Mouse (Mus musculus): ENCODE data around the gene Tomm40l. TPM values are rescaled to one million over a fixed set of nuclear protein-coding genes. Genes with fewer than 3 reads are reported as not detected.

Tomm40l gene
- polyA plus RNA-seq, 1 experiment from 2014 or later = 34.4 TPM

DNA sequence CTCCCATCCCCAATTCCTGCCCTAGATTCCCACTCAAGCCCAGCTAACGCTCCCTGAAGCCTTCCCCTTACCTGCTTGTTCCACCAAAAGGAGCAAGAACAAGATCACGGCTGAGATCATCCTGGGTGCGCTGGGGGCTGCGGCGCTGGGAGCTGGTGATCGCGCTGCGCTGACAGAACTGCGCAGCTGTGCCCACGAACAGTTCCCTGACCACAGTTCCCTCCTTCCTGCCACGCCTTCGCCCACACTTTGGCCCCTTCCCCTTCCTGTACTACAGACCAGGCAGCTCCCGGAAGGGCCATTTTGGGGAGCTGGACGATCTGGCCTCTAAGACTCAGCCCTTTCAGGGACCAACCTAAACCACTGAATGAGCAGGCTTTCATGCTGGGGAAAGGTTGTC lies 11.8 kb upstream of the Tomm40l start, which contains the start of gene Fcer1g:
Fcer1g (minus strand) TSS at position 240 of the 400 bp plus-strand sequence.
- no peak for ATAC-seq (ENCODE audit: low FRiP score, low read depth)
- Histone ChIP-seq H3K36me3 (peaks cover 58% of the 10 kb centered on the region), H3K9me3 (no peaks in the 10 kb centered on the region), H3K9ac (no peak within 1 kb of the TSS), H3K4me1 (peaks cover 16% of the 10 kb centered on the region), H3K27ac (no peak within 1 kb of the TSS), H3K4me3 (no peak within 1 kb of the TSS), H3K27me3 (no peaks in the 10 kb centered on the region), H3K4me2 (replicated peaks) (no peak within 1 kb of the TSS)
- 93% methylated on average over 14 of the region's 14 CpGs for WGBS

DNA sequence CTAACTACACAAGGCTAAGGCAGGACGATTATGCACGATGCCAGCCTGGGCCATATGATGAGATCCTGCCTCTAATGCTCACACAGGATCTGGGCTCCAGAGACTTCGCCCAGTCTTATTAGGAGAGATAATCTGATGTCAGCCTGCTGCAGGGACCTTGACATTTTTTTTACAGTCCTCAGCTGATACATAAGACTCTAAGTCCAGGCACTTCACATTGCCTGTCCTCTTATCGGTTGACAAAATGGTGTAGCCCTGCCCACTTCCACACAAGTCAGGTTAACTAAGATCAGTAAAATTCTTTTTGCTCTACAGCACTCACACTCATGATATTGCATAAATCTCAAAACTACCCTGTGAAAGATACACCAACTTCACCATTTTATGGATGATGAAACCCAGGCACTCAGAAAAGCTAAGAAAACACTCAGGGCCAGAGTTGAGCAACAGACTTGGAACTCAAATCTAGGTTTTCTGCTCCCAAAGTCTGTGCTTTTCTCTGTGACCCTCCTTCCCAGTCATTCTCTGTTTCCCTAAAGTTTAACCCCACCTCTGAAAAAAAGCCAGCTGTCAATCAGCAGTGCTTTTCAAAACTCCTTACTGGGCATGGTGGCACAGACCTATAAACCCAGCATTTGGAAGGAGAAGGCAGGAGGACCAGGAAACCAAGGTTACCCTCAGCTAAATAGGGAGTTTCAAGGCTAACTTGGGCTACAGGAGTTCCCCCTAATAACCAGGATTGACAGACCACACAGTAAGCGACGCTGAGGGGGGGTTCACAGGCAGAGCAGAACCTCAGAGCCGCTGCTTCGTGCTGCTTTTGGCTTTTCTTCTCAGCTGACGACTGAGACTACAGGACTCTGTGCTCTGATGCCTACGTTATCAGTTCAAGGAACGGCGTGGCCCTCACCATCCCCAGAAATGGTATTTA lies 10.8 kb upstream of the Tomm40l start:
- no peak for ATAC-seq (ENCODE audit: low FRiP score, low read depth)
- Histone ChIP-seq H3K4me3 (no peak overlapping the region), H3K27ac (no peak overlapping the region), H3K9me3 (no peaks in the 10 kb centered on the region), H3K27me3 (no peaks in the 10 kb centered on the region), H3K4me2 (replicated peaks) (no peak overlapping the region), H3K36me3 (peaks cover 48% of the 10 kb centered on the region), H3K4me1 (peaks cover 16% of the 10 kb centered on the region), H3K9ac (no peak overlapping the region)
- 85% methylated on average over 12 of the region's 12 CpGs for WGBS

DNA sequence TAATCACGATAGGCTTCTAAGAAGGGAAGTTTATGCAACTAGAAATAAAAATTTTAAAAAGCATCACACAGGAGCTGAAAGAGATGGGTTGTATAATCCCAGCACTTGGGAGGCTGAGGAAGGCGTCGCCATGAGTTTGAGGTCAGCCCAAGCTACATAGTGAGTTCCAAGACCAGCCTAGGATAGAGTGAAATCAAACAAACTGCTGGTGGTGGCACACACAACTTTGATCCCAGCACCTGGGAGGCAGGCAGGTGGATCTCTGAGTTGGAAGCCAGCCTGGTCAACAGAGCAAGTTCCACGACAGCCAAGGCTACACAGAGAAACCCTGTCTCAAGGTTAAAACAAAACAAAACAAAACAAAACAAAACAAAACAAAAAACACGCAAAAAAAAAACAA lies 10.0 kb upstream of the Tomm40l start:
- Histone ChIP-seq H3K9ac (no peak overlapping the region), H3K27me3 (no peaks in the 10 kb centered on the region), H3K4me2 (replicated peaks) (no peak overlapping the region), H3K27ac (no peak overlapping the region), H3K36me3 (peaks cover 41% of the 10 kb centered on the region), H3K4me1 (peaks cover 16% of the 10 kb centered on the region), H3K9me3 (no peaks in the 10 kb centered on the region), H3K4me3 (no peak overlapping the region)
- 78% methylated on average over 5 of the region's 5 CpGs for WGBS
- no peak for ATAC-seq (ENCODE audit: low FRiP score, low read depth)

DNA sequence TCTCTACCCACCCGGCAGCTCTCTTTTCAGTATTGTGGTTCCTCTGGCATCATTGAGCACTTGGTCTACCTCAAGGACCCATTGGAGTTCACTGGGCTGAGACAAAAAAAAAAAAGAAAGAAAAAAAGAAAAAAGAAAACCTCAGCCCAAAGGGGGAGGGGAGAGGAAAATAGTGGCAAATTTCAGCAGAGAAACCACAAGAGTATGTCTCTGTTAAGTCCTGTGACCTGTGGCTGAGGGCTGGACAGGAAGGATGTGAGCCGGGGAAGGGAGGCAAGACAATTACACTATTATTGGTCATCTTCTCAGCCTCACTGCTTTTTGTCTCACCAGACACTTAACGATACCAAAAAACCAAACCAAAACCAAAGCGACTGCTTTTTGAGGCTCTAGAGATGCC lies 9.5 kb upstream of the Tomm40l start:
- ATAC-seq (ENCODE audit: low FRiP score, low read depth) = no peak
- H3K4me1 ChIP-seq = peaks cover 16% of the 10 kb centered on the region
- H3K27ac ChIP-seq = no peak overlapping the region
- H3K36me3 ChIP-seq = peaks cover 36% of the 10 kb centered on the region
- no peaks in the 10 kb centered on the region for H3K9me3 ChIP-seq
- no peak overlapping the region for H3K4me3 ChIP-seq
- WGBS = 81% methylated on average over 4 of the region's 4 CpGs
- H3K9ac ChIP-seq = no peak overlapping the region
- no peak overlapping the region for H3K4me2 ChIP-seq (replicated peaks)
- H3K27me3 ChIP-seq = no peaks in the 10 kb centered on the region

DNA sequence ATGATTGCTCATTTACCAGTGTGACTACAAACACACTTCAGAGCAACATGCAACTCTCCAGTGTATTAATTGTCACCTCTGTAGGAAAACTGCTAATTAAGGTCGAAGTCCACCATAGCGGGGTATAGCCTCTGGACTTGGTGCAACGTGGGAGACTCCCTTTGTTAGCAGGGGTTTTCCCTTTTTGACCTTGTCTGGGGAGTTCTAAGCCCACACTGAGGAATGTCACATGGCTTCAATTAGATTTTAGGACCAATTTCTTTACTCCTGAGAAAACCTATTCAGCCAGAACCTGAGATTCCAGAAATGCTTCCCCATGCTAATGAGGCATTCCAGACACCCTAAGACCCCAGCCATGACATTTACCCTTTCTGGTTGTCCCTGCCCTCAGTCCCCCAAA lies 7.9 kb upstream of the Tomm40l start:
- no peak overlapping the region for H3K4me3 ChIP-seq
- H3K4me2 ChIP-seq (replicated peaks) = no peak overlapping the region
- peaks cover 16% of the 10 kb centered on the region for H3K4me1 ChIP-seq
- H3K27me3 ChIP-seq = no peaks in the 10 kb centered on the region
- peak overlapping the region; percentile 40; the same call in 1 of the 2 replicates for H3K27ac ChIP-seq
- peaks cover 20% of the 10 kb centered on the region for H3K36me3 ChIP-seq
- H3K9ac ChIP-seq = no peak overlapping the region
- 17% methylated on average over 3 of the region's 3 CpGs for WGBS
- H3K9me3 ChIP-seq = no peaks in the 10 kb centered on the region
- peak; percentile 66; the same call in 1 of the 2 replicates for ATAC-seq (ENCODE audit: low FRiP score, low read depth)

DNA sequence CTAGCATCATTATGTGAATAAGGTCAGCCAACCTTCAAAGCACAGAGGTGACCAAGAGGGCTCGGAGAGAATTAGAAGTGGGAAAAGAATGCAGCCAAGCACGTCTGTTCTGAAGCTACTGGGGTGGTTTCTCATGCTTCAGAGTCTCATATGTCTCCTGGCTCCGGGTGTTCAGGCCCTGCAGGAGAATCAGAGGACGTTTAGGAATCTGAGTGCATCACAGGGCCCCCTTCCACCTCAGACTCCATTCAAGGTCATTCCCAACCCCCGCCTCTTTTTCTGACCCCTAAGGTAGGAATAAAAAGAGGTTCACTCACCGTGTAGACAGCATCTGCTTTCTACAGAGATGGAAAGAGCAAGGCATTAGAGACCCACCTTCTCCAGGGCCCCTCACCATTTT lies 7.4 kb upstream of the Tomm40l start:
- H3K36me3 ChIP-seq = peaks cover 16% of the 10 kb centered on the region
- H3K4me1 ChIP-seq = peaks cover 16% of the 10 kb centered on the region
- no peak for ATAC-seq (ENCODE audit: low FRiP score, low read depth)
- no peak overlapping the region for H3K4me3 ChIP-seq
- H3K4me2 ChIP-seq (replicated peaks) = no peak overlapping the region
- H3K9ac ChIP-seq = no peak overlapping the region
- H3K27me3 ChIP-seq = no peaks in the 10 kb centered on the region
- peak overlapping the region; percentile 40; the same call in 1 of the 2 replicates for H3K27ac ChIP-seq
- no peaks in the 10 kb centered on the region for H3K9me3 ChIP-seq
- 32% methylated on average over 6 of the region's 6 CpGs for WGBS

DNA sequence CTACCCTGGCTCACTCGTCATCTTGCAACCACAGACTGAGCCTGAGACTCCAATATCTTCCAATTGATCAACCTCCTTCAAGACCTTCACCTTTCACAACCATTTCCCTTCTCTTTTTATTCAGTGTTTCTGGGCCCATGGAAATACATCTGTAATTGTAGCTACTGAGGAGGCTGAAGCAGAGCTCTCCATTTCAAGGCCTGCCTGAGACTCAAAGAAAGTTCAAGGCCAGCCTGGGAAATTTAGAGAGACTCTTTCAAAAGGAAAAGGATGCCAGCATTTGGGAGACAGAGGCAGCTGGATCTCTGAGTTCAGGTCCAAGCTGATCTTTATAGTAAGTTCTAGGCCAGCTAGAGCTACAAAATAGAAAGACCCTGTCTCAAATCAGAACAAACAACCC lies 5.6 kb upstream of the Tomm40l start:
- Histone ChIP-seq H3K27ac (no peak overlapping the region), H3K4me2 (replicated peaks) (no peak overlapping the region), H3K4me1 (peaks cover 16% of the 10 kb centered on the region), H3K36me3 (no peaks in the 10 kb centered on the region), H3K9me3 (no peaks in the 10 kb centered on the region), H3K9ac (no peak overlapping the region), H3K4me3 (no peak overlapping the region), H3K27me3 (no peaks in the 10 kb centered on the region)
- ATAC-seq (ENCODE audit: low FRiP score, low read depth) = no peak
- 80% methylated on average over 1 of the region's 1 CpGs for WGBS

DNA sequence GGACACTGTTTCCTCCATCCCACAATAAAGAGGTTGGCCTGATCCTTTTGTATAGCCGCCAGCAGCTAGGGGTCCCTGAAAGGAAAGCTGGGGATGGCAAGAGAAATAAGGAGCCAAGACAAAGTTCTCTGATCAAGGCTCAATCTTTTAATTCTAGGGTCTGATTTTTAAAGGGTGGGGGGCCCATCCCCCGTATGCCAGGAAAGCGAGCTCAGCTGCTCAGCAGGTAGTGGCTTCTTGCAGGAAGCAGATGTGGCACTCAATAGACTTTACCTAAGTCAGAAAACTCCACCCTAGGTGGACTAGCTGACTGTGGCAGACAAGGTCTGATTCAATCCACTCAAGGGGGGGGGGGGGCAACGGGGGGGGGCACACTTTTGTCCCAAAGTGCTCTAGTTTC lies 4.5 kb upstream of the Tomm40l start:
- no peaks in the 10 kb centered on the region for H3K36me3 ChIP-seq
- 49% methylated on average over 4 of the region's 4 CpGs for WGBS
- H3K9ac ChIP-seq = no peak overlapping the region
- no peaks in the 10 kb centered on the region for H3K9me3 ChIP-seq
- no peak overlapping the region for H3K27ac ChIP-seq
- no peak overlapping the region for H3K4me3 ChIP-seq
- no peak overlapping the region for H3K4me2 ChIP-seq (replicated peaks)
- peaks cover 18% of the 10 kb centered on the region for H3K4me1 ChIP-seq
- ATAC-seq (ENCODE audit: low FRiP score, low read depth) = no peak
- no peaks in the 10 kb centered on the region for H3K27me3 ChIP-seq

DNA sequence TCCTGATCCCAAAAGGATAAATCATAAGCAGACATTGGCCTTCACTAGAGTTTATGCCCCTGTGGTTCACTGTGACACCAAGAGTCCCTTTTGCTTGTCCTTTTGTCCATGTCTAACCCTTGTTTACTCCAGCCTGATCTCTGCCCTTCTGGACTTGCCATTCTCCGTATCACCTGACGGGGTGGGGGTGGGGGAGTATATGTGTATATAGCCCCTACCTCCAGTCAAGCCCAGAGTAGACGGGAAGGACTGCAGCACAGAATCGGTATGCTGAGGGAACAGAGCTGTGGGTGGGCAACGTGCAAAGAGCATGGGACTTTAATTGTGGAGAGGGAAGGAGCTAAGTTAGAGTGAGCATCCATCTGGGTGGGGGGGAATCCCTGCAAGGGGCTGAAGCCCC lies 2.5 kb upstream of the Tomm40l start, which contains the start of gene Apoa2:
Apoa2 (plus strand) TSS at position 198 of the 400 bp plus-strand sequence.
- no peak for ATAC-seq (ENCODE audit: low FRiP score, low read depth)
- 77% methylated on average over 5 of the region's 5 CpGs for WGBS

DNA sequence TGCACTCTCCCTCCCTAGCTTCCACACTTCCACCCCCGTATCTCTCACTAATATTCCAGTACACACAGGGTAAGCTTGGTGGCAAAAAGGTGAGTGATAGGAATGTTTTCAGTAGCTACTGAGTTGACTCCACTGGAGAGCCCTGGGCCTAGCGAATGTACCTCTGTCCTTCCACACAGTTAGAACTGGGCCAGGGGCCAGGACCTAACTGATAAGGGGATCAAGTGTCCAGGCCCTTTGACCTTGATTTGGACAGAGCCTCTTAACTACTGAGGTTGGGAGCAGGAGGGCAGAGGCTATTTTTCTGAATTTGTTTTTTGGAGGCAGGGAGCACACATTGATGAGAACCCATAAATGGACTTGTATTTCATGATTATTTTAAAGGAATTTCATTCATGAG lies 1.5 kb upstream of the Tomm40l start:
- H3K4me3 ChIP-seq = no peak overlapping the region
- H3K4me1 ChIP-seq = peaks cover 11% of the 10 kb centered on the region
- H3K9me3 ChIP-seq = no peaks in the 10 kb centered on the region
- H3K27me3 ChIP-seq = no peaks in the 10 kb centered on the region
- ATAC-seq (ENCODE audit: low FRiP score, low read depth) = no peak
- H3K4me2 ChIP-seq (replicated peaks) = no peak overlapping the region
- H3K36me3 ChIP-seq = peaks cover 15% of the 10 kb centered on the region
- WGBS = 86% methylated on average over 2 of the region's 2 CpGs
- no peak overlapping the region for H3K27ac ChIP-seq
- no peak overlapping the region for H3K9ac ChIP-seq

More for the DNA sequence above, 2.5 kb upstream of the Tomm40l start, which contains the start of gene Apoa2:
- Histone ChIP-seq H3K36me3 (peaks cover 4% of the 10 kb centered on the region), H3K4me3 (no peak within 1 kb of the TSS), H3K9ac (no peak within 1 kb of the TSS), H3K4me2 (replicated peaks) (no peak within 1 kb of the TSS), H3K27ac (no peak within 1 kb of the TSS), H3K4me1 (peaks cover 14% of the 10 kb centered on the region), H3K9me3 (no peaks in the 10 kb centered on the region), H3K27me3 (no peaks in the 10 kb centered on the region)

DNA sequence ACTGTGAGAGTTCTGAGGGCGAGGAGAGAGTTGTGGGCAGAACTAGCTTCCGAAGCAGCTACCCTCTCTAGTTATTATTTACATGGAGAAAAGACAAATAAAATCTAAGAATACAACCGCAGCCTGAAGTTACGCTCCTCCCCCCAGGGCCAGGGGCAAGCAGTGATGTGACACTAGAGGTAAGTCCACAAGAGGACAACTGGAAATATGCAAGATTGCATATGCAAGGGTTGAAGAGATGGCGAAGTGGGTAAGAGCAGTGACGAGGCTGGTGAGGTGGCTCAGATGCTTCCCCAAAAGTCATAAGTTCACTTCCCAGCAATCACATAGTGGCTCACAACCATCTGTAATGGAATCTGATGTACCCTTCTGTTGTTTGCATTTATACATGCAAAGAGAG lies 854 bp upstream of the Tomm40l start:
- Histone ChIP-seq H3K9me3 (no peaks in the 10 kb centered on the region), H3K4me3 (peak overlapping the region; percentile 66), H3K27ac (peak overlapping the region; percentile 89), H3K4me1 (peaks cover 11% of the 10 kb centered on the region), H3K36me3 (peaks cover 21% of the 10 kb centered on the region), H3K4me2 (replicated peaks) (peak overlapping the region; percentile 55), H3K9ac (peak overlapping the region; percentile 51), H3K27me3 (no peaks in the 10 kb centered on the region)
- no peak for ATAC-seq (ENCODE audit: low FRiP score, low read depth)
- WGBS = 81% methylated on average over 6 of the region's 6 CpGs

DNA sequence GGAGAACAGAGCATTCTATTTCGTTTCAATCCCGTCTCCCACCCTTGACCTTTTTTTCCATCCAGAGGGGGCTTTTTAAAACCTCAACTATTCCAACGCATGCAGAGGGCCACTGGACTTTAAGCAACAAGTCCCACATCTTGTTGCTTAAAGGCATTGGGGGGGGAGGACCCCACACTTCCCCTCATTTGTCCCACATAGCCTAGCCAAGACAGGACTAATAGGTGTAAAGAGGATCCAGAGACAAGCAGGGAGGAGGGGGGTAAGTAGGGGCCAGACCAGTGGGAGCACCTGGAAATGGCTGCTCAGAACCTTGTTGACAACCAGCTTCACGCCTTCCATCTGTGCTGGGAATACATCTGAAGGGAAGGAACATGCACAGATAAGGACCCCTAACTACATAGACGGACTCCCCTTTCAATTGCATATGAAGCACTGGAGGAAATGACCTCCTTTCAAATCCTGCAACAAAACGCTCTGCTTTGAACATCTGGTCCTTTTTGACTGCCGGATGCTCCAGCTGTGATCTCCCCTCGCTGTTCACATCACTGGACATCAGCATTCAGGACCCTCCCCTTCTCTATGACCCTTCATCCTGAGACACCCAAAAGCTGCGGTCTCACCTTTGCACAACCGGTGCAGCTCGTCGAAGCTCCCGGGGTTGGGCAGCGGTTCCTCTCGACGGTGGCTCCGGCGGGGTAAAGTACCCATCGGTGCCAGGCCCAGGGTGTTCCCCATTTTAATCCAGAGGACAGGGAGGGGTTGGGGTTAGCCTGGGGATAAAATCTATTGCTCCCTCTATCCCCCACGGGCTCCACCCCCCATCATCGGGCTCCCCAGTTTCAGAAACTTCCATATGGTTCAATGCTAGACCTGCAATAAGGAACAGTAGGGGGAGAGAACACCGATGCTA lies 777 bp downstream of the Tomm40l start:
- H3K27me3 ChIP-seq = no peaks in the 10 kb centered on the region
- H3K4me3 ChIP-seq = peak overlapping the region; percentile 66
- peaks cover 25% of the 10 kb centered on the region for H3K36me3 ChIP-seq
- no peaks in the 10 kb centered on the region for H3K9me3 ChIP-seq
- 7% methylated on average over 22 of the region's 22 CpGs for whole genome bisulfite sequencing
- ATAC-seq (ENCODE audit: low FRiP score, low read depth) = no peak
- peak overlapping the region; percentile 67 for H3K9ac ChIP-seq
- 0 out of 2 replicates have a peak overlapping the region, but pooled peaks have one; percentile 10 for H3K27ac ChIP-seq
- H3K4me1 ChIP-seq = peaks cover 11% of the 10 kb centered on the region
- peak overlapping the region; percentile 84 for H3K4me2 ChIP-seq (replicated peaks)
